Mouse (Mus musculus): ENCODE data around the gene Cdh4. TPM values are rescaled to one million over a fixed set of nuclear protein-coding genes. Genes with fewer than 3 reads are reported as not detected.

Gene Cdh4
- polyA plus RNA-seq, 1 experiment, result not detected

- Histone ChIP-seq H3K79me2 (ENCODE audit: control insufficient read depth, insufficient read depth) (no peaks in the 10 kb centered on the region), H3K4me3 (no peak overlapping the region), H3K4me2 (ENCODE audit: low read depth) (no peak overlapping the region), H3K36me3 (ENCODE audit: control insufficient read depth, insufficient read depth) (no peaks in the 10 kb centered on the region), H3K27me3 (ENCODE audit: control insufficient read depth, insufficient read depth, insufficient read length) (no peaks in the 10 kb centered on the region), H3ac (ENCODE audit: control insufficient read depth, insufficient read length) (no peak overlapping the region)
- TF ChIP-seq E2F4 (IDR thresholded peaks at IDR 0.05; ENCODE audit: insufficient read depth), result no peak
- no peak for TF ChIP-seq TCF12 (IDR thresholded peaks at IDR 0.05; ENCODE audit: insufficient read depth, poor library complexity, severe bottlenecking)
- no peak for TF ChIP-seq CEBPB (IDR thresholded peaks at IDR 0.05; ENCODE audit: insufficient read depth, poor library complexity, severe bottlenecking)
- TF ChIP-seq SRF (IDR thresholded peaks at IDR 0.05; ENCODE audit: control insufficient read depth, insufficient read length, low read depth), result no peak
- no peak for TF ChIP-seq REST (IDR thresholded peaks at IDR 0.05; ENCODE audit: insufficient read depth, insufficient read length)
Measured at GRCm38 (mm10) chr2:179569171-179569570, 126.9 kb downstream of the Cdh4 start.

- H3K27me3 ChIP-seq (ENCODE audit: control insufficient read depth, insufficient read depth, insufficient read length), result no peaks in the 10 kb centered on the region
- H3K4me2 ChIP-seq (ENCODE audit: low read depth), result no peak overlapping the region
- TF ChIP-seq MYOG (IDR thresholded peaks at IDR 0.05; ENCODE audit: control insufficient read depth in 1 of 3, insufficient read depth in 1 of 3, insufficient read length in 2 of 3, low read depth in 2 of 3), result no peak
- no peak for TF ChIP-seq POLR2AphosphoS2 (IDR thresholded peaks at IDR 0.05; ENCODE audit: insufficient read length, low read depth)
- TF ChIP-seq CEBPB (IDR thresholded peaks at IDR 0.05; ENCODE audit: insufficient read depth, poor library complexity, severe bottlenecking), result no peak
- no peak for TF ChIP-seq TCF12 (IDR thresholded peaks at IDR 0.05; ENCODE audit: insufficient read depth, poor library complexity, severe bottlenecking)
- no peak for TF ChIP-seq USF1 (IDR thresholded peaks at IDR 0.05; ENCODE audit: low read depth)
- no peak for TF ChIP-seq TCF3 (IDR thresholded peaks at IDR 0.05; ENCODE audit: insufficient read length, low read depth)
- no peak for TF ChIP-seq MYOD1 (IDR thresholded peaks at IDR 0.05; ENCODE audit: control insufficient read depth in 1 of 3, insufficient read length in 2 of 3, low read depth in 2 of 3)
- no peak for TF ChIP-seq MAX (IDR thresholded peaks at IDR 0.05; ENCODE audit: low read depth)
- TF ChIP-seq E2F4 (IDR thresholded peaks at IDR 0.05; ENCODE audit: insufficient read depth), result no peak
- TF ChIP-seq REST (IDR thresholded peaks at IDR 0.05; ENCODE audit: insufficient read depth, insufficient read length), result no peak
- no peak for TF ChIP-seq SRF (IDR thresholded peaks at IDR 0.05; ENCODE audit: control insufficient read depth, insufficient read length, low read depth)
- TF ChIP-seq POLR2A (IDR thresholded peaks at IDR 0.05; ENCODE audit: insufficient read length, low read depth), result no peak
- no peaks in the 10 kb centered on the region for H3K79me2 ChIP-seq (ENCODE audit: control insufficient read depth, insufficient read depth)
- no peaks in the 10 kb centered on the region for H3K36me3 ChIP-seq (ENCODE audit: control insufficient read depth, insufficient read depth)
- no peak overlapping the region for H3ac ChIP-seq (ENCODE audit: control insufficient read depth, insufficient read length)
- no peak overlapping the region for H3K4me3 ChIP-seq
Measured at GRCm38 (mm10) chr2:179571175-179571769, 129.0 kb downstream of the Cdh4 start.

GRCm38 (mm10) chr2:179573331-179573730, 131.1 kb downstream of the Cdh4 start:
- H3K4me3 ChIP-seq, result no peak overlapping the region
- no peaks in the 10 kb centered on the region for H3K36me3 ChIP-seq (ENCODE audit: control insufficient read depth, insufficient read depth)
- H3ac ChIP-seq (ENCODE audit: control insufficient read depth, insufficient read length), result no peak overlapping the region
- no peaks in the 10 kb centered on the region for H3K79me2 ChIP-seq (ENCODE audit: control insufficient read depth, insufficient read depth)
- H3K27me3 ChIP-seq (ENCODE audit: control insufficient read depth, insufficient read depth, insufficient read length), result no peaks in the 10 kb centered on the region
- TF ChIP-seq MYOD1 (IDR thresholded peaks at IDR 0.05; ENCODE audit: control insufficient read depth in 1 of 3, insufficient read length in 2 of 3, low read depth in 2 of 3) (no peak), TCF12 (IDR thresholded peaks at IDR 0.05; ENCODE audit: insufficient read depth, poor library complexity, severe bottlenecking) (no peak), MYOG (IDR thresholded peaks at IDR 0.05; ENCODE audit: control insufficient read depth in 1 of 3, insufficient read depth in 1 of 3, insufficient read length in 2 of 3, low read depth in 2 of 3) (no peak), MAX (IDR thresholded peaks at IDR 0.05; ENCODE audit: low read depth) (no peak), SRF (IDR thresholded peaks at IDR 0.05; ENCODE audit: control insufficient read depth, insufficient read length, low read depth) (no peak), REST (IDR thresholded peaks at IDR 0.05; ENCODE audit: insufficient read depth, insufficient read length) (no peak), CEBPB (IDR thresholded peaks at IDR 0.05; ENCODE audit: insufficient read depth, poor library complexity, severe bottlenecking) (no peak), TCF3 (IDR thresholded peaks at IDR 0.05; ENCODE audit: insufficient read length, low read depth) (no peak)
- H3K4me2 ChIP-seq (ENCODE audit: low read depth), result no peak overlapping the region

GRCm38 (mm10) chr2:179573786-179574185, 131.6 kb downstream of the Cdh4 start:
- Histone ChIP-seq H3K79me2 (ENCODE audit: control insufficient read depth, insufficient read depth) (no peaks in the 10 kb centered on the region), H3K27me3 (ENCODE audit: control insufficient read depth, insufficient read depth, insufficient read length) (no peaks in the 10 kb centered on the region), H3K4me3 (no peak overlapping the region), H3K4me2 (ENCODE audit: low read depth) (no peak overlapping the region), H3K36me3 (ENCODE audit: control insufficient read depth, insufficient read depth) (no peaks in the 10 kb centered on the region), H3ac (ENCODE audit: control insufficient read depth, insufficient read length) (no peak overlapping the region)
- no peak for TF ChIP-seq MYOD1 (IDR thresholded peaks at IDR 0.05; ENCODE audit: control insufficient read depth in 1 of 3, insufficient read length in 2 of 3, low read depth in 2 of 3)
- TF ChIP-seq TCF12 (IDR thresholded peaks at IDR 0.05; ENCODE audit: insufficient read depth, poor library complexity, severe bottlenecking), result no peak
- TF ChIP-seq POLR2AphosphoS2 (IDR thresholded peaks at IDR 0.05; ENCODE audit: insufficient read length, low read depth), result no peak
- TF ChIP-seq MYOG (IDR thresholded peaks at IDR 0.05; ENCODE audit: control insufficient read depth in 1 of 3, insufficient read depth in 1 of 3, insufficient read length in 2 of 3, low read depth in 2 of 3), result no peak
- no peak for TF ChIP-seq POLR2A (IDR thresholded peaks at IDR 0.05; ENCODE audit: insufficient read length, low read depth)
- no peak for TF ChIP-seq CEBPB (IDR thresholded peaks at IDR 0.05; ENCODE audit: insufficient read depth, poor library complexity, severe bottlenecking)
- no peak for TF ChIP-seq USF1 (IDR thresholded peaks at IDR 0.05; ENCODE audit: low read depth)
- TF ChIP-seq E2F4 (IDR thresholded peaks at IDR 0.05; ENCODE audit: insufficient read depth), result no peak
- no peak for TF ChIP-seq MAX (IDR thresholded peaks at IDR 0.05; ENCODE audit: low read depth)
- no peak for TF ChIP-seq TCF3 (IDR thresholded peaks at IDR 0.05; ENCODE audit: insufficient read length, low read depth)
- TF ChIP-seq SRF (IDR thresholded peaks at IDR 0.05; ENCODE audit: control insufficient read depth, insufficient read length, low read depth), result no peak
- TF ChIP-seq REST (IDR thresholded peaks at IDR 0.05; ENCODE audit: insufficient read depth, insufficient read length), result no peak

GRCm38 (mm10) chr2:179575585-179575984, 133.4 kb downstream of the Cdh4 start:
- Histone ChIP-seq H3K27me3 (ENCODE audit: control insufficient read depth, insufficient read depth, insufficient read length) (no peaks in the 10 kb centered on the region), H3K4me2 (ENCODE audit: low read depth) (no peak overlapping the region), H3K36me3 (ENCODE audit: control insufficient read depth, insufficient read depth) (no peaks in the 10 kb centered on the region), H3K79me2 (ENCODE audit: control insufficient read depth, insufficient read depth) (no peaks in the 10 kb centered on the region), H3K4me3 (no peak overlapping the region), H3ac (ENCODE audit: control insufficient read depth, insufficient read length) (no peak overlapping the region)
- TF ChIP-seq MYOD1 (IDR thresholded peaks at IDR 0.05; ENCODE audit: control insufficient read depth in 1 of 3, insufficient read length in 2 of 3, low read depth in 2 of 3) (no peak), TCF12 (IDR thresholded peaks at IDR 0.05; ENCODE audit: insufficient read depth, poor library complexity, severe bottlenecking) (no peak), E2F4 (IDR thresholded peaks at IDR 0.05; ENCODE audit: insufficient read depth) (no peak), REST (IDR thresholded peaks at IDR 0.05; ENCODE audit: insufficient read depth, insufficient read length) (no peak), SRF (IDR thresholded peaks at IDR 0.05; ENCODE audit: control insufficient read depth, insufficient read length, low read depth) (no peak), TCF3 (IDR thresholded peaks at IDR 0.05; ENCODE audit: insufficient read length, low read depth) (no peak), MAX (IDR thresholded peaks at IDR 0.05; ENCODE audit: low read depth) (no peak), POLR2AphosphoS2 (IDR thresholded peaks at IDR 0.05; ENCODE audit: insufficient read length, low read depth) (no peak), CEBPB (IDR thresholded peaks at IDR 0.05; ENCODE audit: insufficient read depth, poor library complexity, severe bottlenecking) (no peak), MYOG (IDR thresholded peaks at IDR 0.05; ENCODE audit: control insufficient read depth in 1 of 3, insufficient read depth in 1 of 3, insufficient read length in 2 of 3, low read depth in 2 of 3) (no peak), USF1 (IDR thresholded peaks at IDR 0.05; ENCODE audit: low read depth) (no peak), POLR2A (IDR thresholded peaks at IDR 0.05; ENCODE audit: insufficient read length, low read depth) (no peak)

All from myocyte (in vitro differentiated cells).